Mouse (Mus musculus): ENCODE measurements around the gene Sorcs2.

DNA sequence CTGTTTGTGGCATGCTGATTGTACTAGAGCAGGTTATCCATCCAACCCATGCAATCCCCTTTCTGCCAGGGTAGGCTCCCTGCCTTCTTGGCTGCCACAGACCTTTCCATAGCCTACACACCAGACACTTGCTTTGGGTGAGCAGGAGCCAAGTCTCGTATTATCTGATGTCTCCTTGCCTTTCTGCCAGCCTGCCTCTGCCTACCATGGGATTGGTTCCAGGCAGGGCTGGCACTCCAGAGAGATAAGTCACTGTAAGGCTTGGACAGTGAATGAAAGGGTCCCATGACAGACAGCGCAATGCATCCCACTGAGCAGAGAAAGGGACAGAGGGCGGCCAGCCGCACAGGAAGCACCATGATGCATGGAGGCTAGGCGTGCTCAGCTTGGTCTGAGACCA is 358.3 kb downstream of the Sorcs2 start:
- no peak for TF ChIP-seq CTCF (IDR thresholded peaks at IDR 0.05; ENCODE audit: low read depth)
- no peak for TF ChIP-seq EP300 (optimal IDR thresholded peaks at IDR 0.05)

All from stomach, postnatal 0 days (tissue).